Mouse (Mus musculus) intestine, postnatal 0 days (tissue): ENCODE measurements around the gene Zswim4. TPM values are rescaled to one million over a fixed set of nuclear protein-coding genes. Genes with fewer than 3 reads are reported as not detected.

ENCODE experiments used
- ATAC-seq: fragments of 200-750 bp; cut with Nextera tagmentation; 2 replicates; pipeline ENCODE4 v1.8.0; 2017; ENCODE audit warnings: mild to moderate bottlenecking, moderate TSS enrichment, moderate library complexity
- H3K27ac ChIP-seq: fragments of 300-500 bp; sonication (generic); 2 replicates; pipeline ENCODE4 v1.5.1; 2014; ENCODE audit warnings: mild to moderate bottlenecking, low read depth, low read length, moderate library complexity
- H3K27me3 ChIP-seq: fragments of 300-500 bp; sonication (generic); replicated peaks from 2 replicates; pipeline ENCODE4 v1.6.1; 2014; ENCODE audit warnings: low read length, mixed read lengths; ENCODE audit not compliant: control insufficient read depth, insufficient read depth
- H3K36me3 ChIP-seq: fragments of 300-500 bp; sonication (generic); 2 replicates; pipeline ENCODE4 v1.6.1; 2014; ENCODE audit warnings: mild to moderate bottlenecking, moderate library complexity; ENCODE audit not compliant: control insufficient read depth, insufficient read depth
- H3K4me1 ChIP-seq: fragments of 300-500 bp; sonication (generic); replicated peaks from 2 replicates; pipeline ENCODE4 v1.6.1; 2014; ENCODE audit warnings: antibody characterized with exemption, low read length, mixed read lengths; ENCODE audit not compliant: control insufficient read depth, insufficient read depth
- H3K4me2 ChIP-seq: fragments of 300-500 bp; sonication (generic); replicated peaks from 2 replicates; pipeline ENCODE4 v1.6.1; 2014; ENCODE audit warnings: low read depth, mild to moderate bottlenecking, moderate library complexity
- H3K4me3 ChIP-seq: fragments of 300-500 bp; sonication (generic); 2 replicates; pipeline ENCODE4 v1.5.1; 2014; ENCODE audit warnings: low read depth, low read length
- H3K9ac ChIP-seq: fragments of 300-500 bp; sonication (generic); 2 replicates; pipeline ENCODE4 v1.6.1; 2014; ENCODE audit warnings: mild to moderate bottlenecking, low read depth, low read length
- H3K9me3 ChIP-seq: fragments of 300-500 bp; sonication (generic); 2 replicates; pipeline ENCODE4 v1.6.1; 2016; ENCODE audit warnings: mixed run types; ENCODE audit not compliant: control insufficient read depth
- CTCF ChIP-seq: sonication (generic); IDR thresholded peaks from 2 replicates; pipeline ENCODE4 v1.5.1; 2016; ENCODE audit warnings: low read depth, mild to moderate bottlenecking, control low read depth, antibody characterized with exemption, moderate library complexity
- WGBS: fragments of 180-500 bp; shearing (Covaris S2); extraction: QIAGEN DNeasy Blood & Tissue Kit; methylation state at CpG from one replicate; pipeline ENCODE4 v1.1.7; 2014; 5-methylcytosine and 5-hydroxymethylcytosine counted together
- polyA plus RNA-seq: library from polyadenylated mRNA; unstranded; fragments of >200 nt; fragmentation: Nextera tagmentation; extraction: Ambion mirVana; gene quantifications from 2 replicates; pipeline ENCODE4 v1.2.1, GENCODE M21; 2015

The Zswim4 gene
- polyA plus RNA-seq, 1 experiment from 2014 or later = 3.7 TPM

DNA sequence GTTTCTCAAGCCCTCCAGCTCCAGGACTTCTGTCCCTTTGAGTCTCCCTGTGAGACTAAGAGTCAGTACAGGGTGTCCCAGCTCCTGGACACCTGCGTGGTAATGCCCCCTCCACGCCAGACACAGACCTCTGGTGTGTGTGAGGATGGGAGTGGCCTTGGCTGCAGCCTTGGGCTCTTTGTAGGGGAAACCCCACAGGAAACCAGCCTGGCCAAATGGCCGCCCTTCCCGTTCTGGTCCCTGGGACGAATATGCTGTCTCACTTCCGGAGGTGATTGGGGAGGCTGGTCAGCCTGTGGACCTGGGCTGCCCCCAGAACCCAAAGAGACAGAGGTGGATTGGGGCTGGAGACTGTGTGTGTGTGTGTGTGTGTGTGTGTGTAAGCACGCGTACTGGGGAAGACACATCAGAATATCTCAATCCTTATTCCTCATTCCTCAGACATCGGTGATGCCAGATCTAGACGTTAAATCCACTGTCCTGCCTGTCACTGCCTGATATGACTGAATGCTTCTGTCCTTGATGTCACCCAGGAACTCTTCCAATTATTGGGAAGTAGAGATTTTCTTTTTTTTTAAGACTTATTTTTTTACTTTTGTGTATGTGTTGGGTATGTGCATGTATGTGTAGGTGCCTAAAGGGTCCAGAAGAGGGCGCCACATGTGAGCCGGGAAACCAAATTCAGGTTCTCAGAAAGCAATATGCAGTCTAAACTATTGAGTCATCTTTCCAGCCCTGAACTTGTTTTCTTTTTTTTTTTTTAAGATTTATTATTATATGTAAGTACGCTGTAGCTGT is 32.7 kb downstream of the Zswim4 start:
- H3K9ac ChIP-seq = peak overlapping the region; percentile 57
- peak overlapping the region; percentile 81 for H3K27ac ChIP-seq
- peak overlapping the region; percentile 28 for H3K4me3 ChIP-seq
- no peaks in the 10 kb centered on the region for H3K9me3 ChIP-seq
- WGBS = 40% methylated on average over 13 of the region's 13 CpGs
- H3K4me1 ChIP-seq = no peaks in the 10 kb centered on the region; the same call in 1 of the 2 replicates
- H3K27me3 ChIP-seq = no peaks in the 10 kb centered on the region
- TF ChIP-seq CTCF = peak; percentile 58
- peak overlapping the region; percentile 76 for H3K4me2 ChIP-seq
- no peak for ATAC-seq
- peaks cover 8% of the 10 kb centered on the region; the same call in 1 of the 2 replicates for H3K36me3 ChIP-seq

DNA sequence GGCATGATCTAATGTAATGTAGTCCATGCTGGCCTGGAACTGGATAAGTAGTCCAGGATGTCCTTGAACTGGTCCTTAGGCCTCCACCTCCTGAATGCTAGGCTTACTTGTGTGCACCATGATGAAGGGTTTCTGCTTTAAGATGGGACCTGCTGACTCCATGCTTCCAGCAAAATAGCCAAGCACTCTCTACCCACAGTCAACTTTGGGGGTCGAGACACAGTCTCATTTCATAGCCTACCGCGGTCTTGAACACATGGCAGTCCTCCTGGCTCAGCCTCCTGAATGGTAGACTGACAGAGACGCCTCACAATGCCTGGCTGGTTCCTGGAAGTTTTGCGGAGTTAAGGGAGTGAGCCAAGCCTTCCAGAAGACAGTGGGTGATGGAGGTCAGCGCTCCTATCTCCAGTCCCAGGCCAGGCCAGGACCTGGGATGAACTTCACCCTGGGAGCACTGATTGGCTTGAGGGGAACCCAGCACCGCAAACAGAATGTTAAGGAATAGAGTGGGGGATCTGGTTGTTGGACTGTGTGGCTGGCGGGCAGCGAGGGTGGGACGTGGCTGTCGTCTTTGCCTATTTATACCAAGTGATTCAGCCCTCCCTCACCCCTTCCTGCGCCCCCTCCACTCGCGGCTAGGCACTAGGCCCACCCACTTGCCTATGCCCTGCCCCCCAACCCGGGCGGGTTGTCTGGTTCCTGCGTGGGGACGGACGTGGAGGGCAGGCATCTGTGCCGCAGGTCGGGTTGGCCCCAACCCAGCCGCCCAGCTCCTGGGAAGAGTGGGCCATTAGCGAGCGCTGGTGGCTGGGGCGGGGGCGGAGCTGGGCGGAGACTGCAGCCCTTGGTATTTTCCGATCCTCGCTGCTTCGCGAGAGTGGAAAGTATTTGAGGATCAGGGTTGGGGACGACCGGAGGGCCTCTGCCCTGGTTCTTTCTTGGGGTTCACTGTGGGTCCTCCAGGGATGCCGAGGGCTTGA is 33.6 kb downstream of the Zswim4 start:
- WGBS = 13% methylated on average over 34 of the region's 34 CpGs
- no peaks in the 10 kb centered on the region; the same call in 1 of the 2 replicates for H3K4me1 ChIP-seq
- peak overlapping the region; percentile 57 for H3K9ac ChIP-seq
- TF ChIP-seq CTCF = no peak
- no peaks in the 10 kb centered on the region for H3K27me3 ChIP-seq
- peak overlapping the region; percentile 28 for H3K4me3 ChIP-seq
- peak overlapping the region; percentile 76 for H3K4me2 ChIP-seq
- H3K36me3 ChIP-seq = no peaks in the 10 kb centered on the region; the same call in 1 of the 2 replicates
- ATAC-seq = peak; percentile 31
- H3K9me3 ChIP-seq = no peaks in the 10 kb centered on the region
- peak overlapping the region; percentile 81 for H3K27ac ChIP-seq

DNA sequence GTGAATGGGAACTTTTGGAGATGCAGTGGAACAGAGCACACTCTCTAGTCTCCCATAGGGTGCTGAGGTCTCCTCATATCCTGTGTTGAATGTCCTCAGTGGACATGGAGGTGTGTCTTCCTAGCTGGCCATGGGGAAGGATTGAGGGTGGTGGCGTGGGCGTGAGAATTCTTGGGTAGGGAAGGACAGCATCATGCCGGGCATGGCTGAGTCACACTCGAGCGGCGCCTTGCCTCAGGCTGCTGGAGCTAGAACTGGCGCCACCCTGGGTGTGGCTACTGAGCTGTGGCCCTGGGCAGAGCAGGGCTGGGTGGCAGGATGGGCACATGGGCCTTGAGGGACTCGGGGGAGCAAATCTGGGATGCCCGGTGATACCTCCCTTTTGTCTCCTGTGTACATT is 34.4 kb downstream of the Zswim4 start:
- Histone ChIP-seq H3K9me3 (no peaks in the 10 kb centered on the region), H3K36me3 (no peaks in the 10 kb centered on the region), H3K4me3 (peak overlapping the region; percentile 55), H3K9ac (no peak overlapping the region; the same call in 1 of the 2 replicates), H3K27me3 (no peaks in the 10 kb centered on the region), H3K4me2 (peak overlapping the region; percentile 76), H3K4me1 (no peaks in the 10 kb centered on the region; the same call in 1 of the 2 replicates), H3K27ac (0 out of 2 replicates have a peak overlapping the region, but pooled peaks have one; percentile 81)
- no peak for TF ChIP-seq CTCF
- 54% methylated on average over 9 of the region's 9 CpGs for WGBS
- ATAC-seq = no peak

DNA sequence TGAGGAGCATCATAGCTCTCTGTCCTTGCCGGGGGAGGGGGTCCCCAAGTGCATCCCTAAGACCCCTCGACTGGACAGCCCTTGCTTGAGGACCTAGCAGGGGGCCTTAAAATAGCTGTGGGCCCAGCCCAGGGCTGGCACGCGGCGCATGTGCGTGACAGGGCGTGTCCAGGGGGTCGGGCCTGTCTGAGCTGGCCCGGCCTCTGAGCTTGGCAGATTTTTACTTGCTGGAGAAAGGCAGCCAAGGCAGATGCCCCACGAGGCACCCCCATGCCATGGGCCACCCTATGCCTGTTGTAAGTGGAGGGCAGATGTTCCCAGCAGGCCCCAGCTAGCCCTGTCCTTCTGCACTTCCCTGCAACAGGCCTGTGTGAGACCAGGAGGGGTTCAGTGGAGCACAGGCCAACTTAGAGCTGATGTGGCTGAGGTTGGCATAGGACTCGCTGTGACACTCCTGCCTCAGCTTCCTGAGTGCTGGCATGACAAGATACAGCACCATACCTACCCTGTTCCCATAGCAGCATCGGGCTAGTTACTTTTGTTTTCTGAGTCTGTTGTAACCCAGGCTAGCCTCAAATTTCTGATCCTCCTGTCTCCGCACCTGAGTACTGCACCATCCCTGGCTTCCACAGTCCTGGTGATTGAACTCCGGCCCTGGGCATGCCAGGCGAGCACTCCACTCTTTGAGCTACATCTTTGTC is 35.2 kb downstream of the Zswim4 start:
- no peak for ATAC-seq
- H3K9me3 ChIP-seq = no peaks in the 10 kb centered on the region
- H3K9ac ChIP-seq = peak overlapping the region; percentile 63
- peak overlapping the region; percentile 76 for H3K4me2 ChIP-seq
- no peaks in the 10 kb centered on the region for H3K36me3 ChIP-seq
- H3K4me1 ChIP-seq = no peaks in the 10 kb centered on the region; the same call in 1 of the 2 replicates
- no peak for TF ChIP-seq CTCF
- no peaks in the 10 kb centered on the region for H3K27me3 ChIP-seq
- WGBS = 46% methylated on average over 15 of the region's 15 CpGs
- peak overlapping the region; percentile 61 for H3K27ac ChIP-seq
- peak overlapping the region; percentile 55 for H3K4me3 ChIP-seq

DNA sequence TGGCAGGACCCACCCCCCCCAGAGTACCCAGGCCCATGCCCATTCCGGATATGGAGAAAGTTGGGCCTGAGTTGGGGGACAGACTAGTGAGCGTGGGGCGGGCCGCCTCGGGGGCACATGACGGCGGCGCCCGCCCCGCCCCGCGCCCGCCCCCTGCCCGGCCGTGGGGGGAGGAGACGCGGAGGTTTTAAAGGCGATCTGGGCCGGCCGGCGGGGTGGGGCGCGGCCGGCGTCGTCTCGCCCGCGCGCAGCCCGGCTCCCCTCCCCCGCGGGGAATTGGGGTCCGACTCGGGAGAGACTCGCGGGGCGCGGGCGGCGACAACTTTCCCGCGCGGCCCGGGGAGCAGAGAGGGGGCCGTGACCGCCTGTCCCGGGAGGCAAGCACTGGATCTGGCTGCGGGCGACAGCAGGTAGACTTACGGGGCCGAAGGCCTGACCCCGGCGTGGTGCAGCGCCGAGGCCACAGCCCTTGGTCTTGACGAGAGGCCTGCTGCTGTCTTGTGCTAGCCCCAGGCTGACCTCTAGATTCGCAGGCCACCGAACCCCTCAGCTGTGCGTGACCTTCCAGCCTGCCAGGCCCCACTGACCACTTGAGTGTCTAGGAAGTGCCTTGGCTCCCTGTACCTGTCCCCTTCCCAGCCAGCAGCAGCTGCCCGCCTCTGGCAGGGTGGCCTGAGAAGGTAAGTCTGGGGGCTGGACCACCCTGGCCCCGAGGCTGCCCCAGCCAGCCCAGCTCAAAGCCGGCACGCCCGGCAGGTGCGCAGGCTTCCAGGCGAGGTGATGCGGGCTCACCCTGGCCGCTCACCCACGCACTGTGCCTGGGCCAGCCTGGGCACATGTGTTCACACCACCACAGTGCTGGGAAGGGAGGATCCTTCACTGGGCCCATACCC is 36.0 kb downstream of the Zswim4 start:
- 5% methylated on average over 64 of the region's 70 CpGs for whole genome bisulfite sequencing
- TF ChIP-seq CTCF = no peak
- Histone ChIP-seq H3K27me3 (no peaks in the 10 kb centered on the region), H3K4me2 (peak overlapping the region; percentile 76), H3K27ac (peak overlapping the region; percentile 61), H3K4me1 (no peaks in the 10 kb centered on the region; the same call in 1 of the 2 replicates), H3K36me3 (no peaks in the 10 kb centered on the region), H3K9ac (peak overlapping the region; percentile 63), H3K9me3 (no peaks in the 10 kb centered on the region), H3K4me3 (peak overlapping the region; percentile 55)
- peak; percentile 6; the same call in 1 of the 2 replicates for ATAC-seq
